Mouse (Mus musculus) ES-E14 (cell line): ENCODE data around the gene Rpa1.

Source experiments
- CHD2 ChIP-seq: IDR thresholded peaks from 2 replicates; pipeline ENCODE4 v1.6.1; 2014; ENCODE audit warnings: mild to moderate bottlenecking, low read depth, low read length, inconsistent platforms
- ZC3H11A ChIP-seq: IDR thresholded peaks from 2 replicates; pipeline ENCODE4 v1.6.1; 2012; ENCODE audit warnings: low read depth, mild to moderate bottlenecking, inconsistent platforms, low read length, borderline replicate concordance

DNA sequence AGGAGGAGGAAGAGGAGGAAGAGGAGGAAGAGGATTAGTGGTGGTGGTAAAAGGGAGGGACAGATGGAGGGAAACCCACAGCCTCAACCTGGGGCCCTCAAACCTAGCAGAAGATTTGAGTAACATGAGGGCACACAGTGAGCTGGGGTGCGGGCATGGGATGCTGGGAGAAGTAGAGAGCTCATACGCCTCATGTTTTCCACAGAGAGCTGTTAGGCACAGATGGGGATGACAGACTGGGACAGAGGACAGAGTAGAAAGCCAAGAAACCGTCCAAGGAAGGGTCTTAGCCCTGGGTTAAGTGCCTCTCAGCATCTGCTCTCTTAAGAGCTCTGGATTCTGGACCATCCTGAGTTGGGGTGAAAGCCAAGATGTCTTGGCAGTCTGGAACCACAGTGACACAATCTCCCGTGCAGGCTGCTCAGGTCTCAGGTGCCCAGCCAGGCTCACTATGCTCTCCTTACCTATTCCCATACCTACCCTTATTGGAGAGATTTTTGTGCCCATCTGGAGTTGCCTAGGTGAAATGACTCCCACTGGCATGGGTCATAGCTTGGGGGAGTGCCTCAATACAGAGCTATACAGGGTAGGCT, 91.0 kb downstream of the Rpa1 start:
- TF ChIP-seq ZC3H11A (no peak), CHD2 (no peak)
